Comparison of ENCODE assay signal across 16 mouse cellular contexts in the genomic region with DNA sequence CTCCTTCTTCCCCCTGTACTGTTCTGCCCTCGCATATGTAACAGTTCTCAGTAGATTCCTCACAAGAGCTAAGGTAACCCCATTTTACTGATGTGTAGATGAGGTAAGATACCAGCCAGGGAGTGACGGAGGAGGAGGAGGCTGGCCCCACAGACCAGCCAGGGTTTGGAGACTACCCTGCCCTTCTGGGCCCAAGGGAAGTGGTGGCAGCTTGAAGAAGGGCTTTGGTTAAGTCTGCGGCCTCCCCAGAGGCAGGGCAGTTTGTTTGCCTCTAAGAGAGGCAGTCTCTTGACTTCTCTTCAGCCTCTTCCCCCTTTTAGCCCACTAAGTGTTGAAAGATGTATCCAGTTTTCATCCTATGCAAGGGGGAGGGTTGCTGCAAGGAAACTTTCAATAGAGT. TPM values are rescaled to one million over a fixed set of nuclear protein-coding genes. Genes with fewer than 3 reads are reported as not detected.
A peak's percentile ranks its signal among the peaks of the same experiment; 100 is the strongest.
DNase-seq lines count a peak whose midpoint lies in the region; ATAC-seq lines count a peak whose summit lies in the region.
"Had no signal": no experiment of that assay in that cellular context is flagged by ENCODE, and none has a peak within 500 bp of the region (broad histone marks: within the 10 kb centered on the region; RNA-seq: fewer than 3 reads in every experiment).

No protein-coding gene starts in this region.

- no peak for DNase-seq in heart, embryonic 10.5 days (ENCODE audit: low spot score)
- no peak for DNase-seq in lung, postnatal 4 days
- DNase-seq in thymus, adult 18-20 months = no peak
- no peak for DNase-seq in right cerebral cortex, postnatal 14 days
- DNase-seq: cerebellum, adult 9-11 months; thymus, postnatal 14 days had no signal

- peaks cover 15 to 36% of the 10 kb centered on the region in 2 experiments for H3K4me1 ChIP-seq in heart, embryonic 14.5 days (ENCODE audit: control insufficient read depth in 2 of 2, insufficient read depth in 2 of 2, low read length in 2 of 2)
- peaks cover 45% of the 10 kb centered on the region for H3K4me1 ChIP-seq in heart, embryonic 10.5 days
- H3K4me1 ChIP-seq in lung, embryonic 16.5 days (replicated peaks; ENCODE audit: control insufficient read depth, insufficient read depth, low read length) = peaks cover 32% of the 10 kb centered on the region
- peaks cover 27% of the 10 kb centered on the region for H3K4me1 ChIP-seq in intestine, embryonic 15.5 days (replicated peaks)

- H3K36me3 ChIP-seq in heart, embryonic 14.5 days (ENCODE audit: control insufficient read depth, insufficient read depth, low read length) = no peaks in the 10 kb centered on the region
- H3K36me3 ChIP-seq in heart, embryonic 10.5 days = no peaks in the 10 kb centered on the region
- no peaks in the 10 kb centered on the region for H3K36me3 ChIP-seq in lung, embryonic 16.5 days (ENCODE audit: control insufficient read depth, insufficient read depth, low read length)
- H3K36me3 ChIP-seq in intestine, embryonic 15.5 days = no peaks in the 10 kb centered on the region
- H3K36me3 ChIP-seq: embryonic facial prominence, embryonic 13.5 days; forebrain, embryonic 12.5 days; hindbrain, embryonic 13.5 days had no signal

- H3K9ac ChIP-seq in heart, embryonic 14.5 days (ENCODE audit: low read length) = no peak overlapping the region; the same call in 1 of the 2 replicates
- H3K9ac ChIP-seq in lung, embryonic 16.5 days (ENCODE audit: low read length) = peak overlapping the region; percentile 27; the same call in 1 of the 2 replicates
- H3K9ac ChIP-seq in intestine, embryonic 15.5 days = no peak overlapping the region
- H3K9ac ChIP-seq: forebrain, embryonic 12.5 days had no signal

- ATAC-seq in heart, embryonic 14.5 days (ENCODE audit: insufficient number of reproducible peaks, insufficient read depth, low FRiP score, low read depth) = no peak
- no peak for ATAC-seq in lung, embryonic 16.5 days (ENCODE audit: low read depth)
- no peak for ATAC-seq in intestine, embryonic 15.5 days
- ATAC-seq: midbrain, embryonic 16.5 days had no signal

- H3K4me2 ChIP-seq in heart, embryonic 14.5 days (ENCODE audit: low read length) = no peak overlapping the region
- no peak overlapping the region; the same call in 1 of the 2 replicates for H3K4me2 ChIP-seq in lung, embryonic 16.5 days (ENCODE audit: low read depth, low read length)
- H3K4me2 ChIP-seq in intestine, embryonic 15.5 days (replicated peaks) = no peak overlapping the region
- H3K4me2 ChIP-seq: embryonic facial prominence, embryonic 13.5 days; forebrain, embryonic 12.5 days; hindbrain, embryonic 13.5 days had no signal

- 55% methylated on average over 3 of the region's 3 CpGs for WGBS in heart, embryonic 14.5 days
- 60% methylated on average over 3 of the region's 3 CpGs for WGBS in heart, embryonic 10.5 days
- WGBS in lung, embryonic 16.5 days = 43% methylated on average over 3 of the region's 3 CpGs
- WGBS in intestine, embryonic 15.5 days = 71% methylated on average over 3 of the region's 3 CpGs

- H3K9me3 ChIP-seq in heart, embryonic 14.5 days (ENCODE audit: control insufficient read depth, low read length) = no peaks in the 10 kb centered on the region
- H3K9me3 ChIP-seq in heart, embryonic 10.5 days = no peaks in the 10 kb centered on the region
- H3K9me3 ChIP-seq in lung, embryonic 16.5 days (ENCODE audit: control insufficient read depth, low read length) = no peaks in the 10 kb centered on the region
- H3K9me3 ChIP-seq in intestine, embryonic 15.5 days = no peaks in the 10 kb centered on the region
- H3K9me3 ChIP-seq: embryonic facial prominence, embryonic 13.5 days; forebrain, embryonic 12.5 days; hindbrain, embryonic 13.5 days had no signal

- H3K27me3 ChIP-seq in heart, embryonic 14.5 days (ENCODE audit: control insufficient read depth, insufficient read depth, low read length) = no peaks in the 10 kb centered on the region
- H3K27me3 ChIP-seq in heart, embryonic 10.5 days (ENCODE audit: insufficient read depth, poor library complexity, severe bottlenecking) = peaks cover 16% of the 10 kb centered on the region
- no peaks in the 10 kb centered on the region for H3K27me3 ChIP-seq in lung, embryonic 16.5 days (ENCODE audit: control insufficient read depth, insufficient read depth, low read depth, low read length)
- H3K27me3 ChIP-seq in intestine, embryonic 15.5 days (replicated peaks) = no peaks in the 10 kb centered on the region
- H3K27me3 ChIP-seq: embryonic facial prominence, embryonic 13.5 days had no signal

- H3K27ac ChIP-seq in heart, embryonic 14.5 days (replicated peaks in 1 of 2; ENCODE audit: control insufficient read depth in 1 of 2, insufficient read depth in 1 of 2, low read depth in 2 of 2, low read length in 2 of 2) = peak overlapping the region; percentile 14 to 64; a peak in 2 of 4 replicates
- no peak overlapping the region; the same call in 1 of the 2 replicates for H3K27ac ChIP-seq in heart, embryonic 10.5 days
- H3K27ac ChIP-seq in lung, embryonic 16.5 days (ENCODE audit: low read length) = peak overlapping the region; percentile 79
- H3K27ac ChIP-seq in intestine, embryonic 15.5 days = 0 out of 2 replicates have a peak overlapping the region, but pooled peaks have one; percentile 4
- H3K27ac ChIP-seq: embryonic facial prominence, embryonic 13.5 days; forebrain, embryonic 12.5 days; macrophage had no signal

- no peak overlapping the region for H3K4me3 ChIP-seq in heart, embryonic 14.5 days (ENCODE audit: control insufficient read depth in 1 of 2, insufficient read depth in 1 of 2, low read depth in 1 of 2, low read length in 2 of 2)
- no peak overlapping the region for H3K4me3 ChIP-seq in heart, embryonic 10.5 days
- no peak overlapping the region for H3K4me3 ChIP-seq in lung, embryonic 16.5 days (ENCODE audit: low read length)
- H3K4me3 ChIP-seq in intestine, embryonic 15.5 days (replicated peaks) = no peak overlapping the region
- H3K4me3 ChIP-seq: embryonic facial prominence, embryonic 13.5 days; forebrain, embryonic 12.5 days; hindbrain, embryonic 13.5 days had no signal

RNA-seq across cellular contexts. Expression of a gene that starts 2.4 kb away (rescaled TPM):
- 24.0 and 24.7 TPM in 2 replicates for polyA plus RNA-seq in heart, embryonic 14.5 days (2014; fragmentation: Nextera tagmentation; extraction: Ambion mirVana)
- 20.4 and 28.9 TPM in 2 replicates for polyA plus RNA-seq in heart, embryonic 10.5 days (2016; fragmentation: Nextera tagmentation; extraction: Ambion mirVana)
- 43.0 and 44.8 TPM in 2 replicates for polyA plus RNA-seq in lung, embryonic 16.5 days (2015; fragmentation: Nextera tagmentation; extraction: Ambion mirVana)
- polyA plus RNA-seq in intestine, embryonic 15.5 days (2015; fragmentation: Nextera tagmentation; extraction: Ambion mirVana) = 79.9 and 90.3 TPM in 2 replicates

RNA-seq across cellular contexts. Expression of a gene that starts 20.1 kb away (rescaled TPM):
- not detected in 2 replicates for polyA plus RNA-seq in heart, embryonic 14.5 days (2014; fragmentation: Nextera tagmentation; extraction: Ambion mirVana)
- polyA plus RNA-seq in heart, embryonic 10.5 days (2016; fragmentation: Nextera tagmentation; extraction: Ambion mirVana) = not detected in 2 replicates
- polyA plus RNA-seq in lung, embryonic 16.5 days (2015; fragmentation: Nextera tagmentation; extraction: Ambion mirVana) = not detected in 2 replicates
- polyA plus RNA-seq in intestine, embryonic 15.5 days (2015; fragmentation: Nextera tagmentation; extraction: Ambion mirVana) = not detected in 2 replicates
- polyA plus RNA-seq: embryonic facial prominence, embryonic 13.5 days; forebrain, embryonic 12.5 days; hindbrain, embryonic 13.5 days; kidney, embryonic 16.5 days; midbrain, embryonic 16.5 days; neural tube, embryonic 14.5 days had no signal

RNA-seq across cellular contexts. Expression of a gene that starts 21.7 kb away (rescaled TPM):
- polyA plus RNA-seq in heart, embryonic 14.5 days (2014; fragmentation: Nextera tagmentation; extraction: Ambion mirVana) = 13.3 and 15.2 TPM in 2 replicates
- 15.7 and 18.2 TPM in 2 replicates for polyA plus RNA-seq in heart, embryonic 10.5 days (2016; fragmentation: Nextera tagmentation; extraction: Ambion mirVana)
- 16.5 and 17.1 TPM in 2 replicates for polyA plus RNA-seq in lung, embryonic 16.5 days (2015; fragmentation: Nextera tagmentation; extraction: Ambion mirVana)
- polyA plus RNA-seq in intestine, embryonic 15.5 days (2015; fragmentation: Nextera tagmentation; extraction: Ambion mirVana) = 31.1 and 32.6 TPM in 2 replicates
- polyA plus RNA-seq: macrophage had no signal

RNA-seq across cellular contexts. Expression of a gene that starts 26.8 kb away (rescaled TPM):
- 161 and 177 TPM in 2 replicates for polyA plus RNA-seq in heart, embryonic 14.5 days (2014; fragmentation: Nextera tagmentation; extraction: Ambion mirVana)
- 164 and 186 TPM in 2 replicates for polyA plus RNA-seq in heart, embryonic 10.5 days (2016; fragmentation: Nextera tagmentation; extraction: Ambion mirVana)
- polyA plus RNA-seq in lung, embryonic 16.5 days (2015; fragmentation: Nextera tagmentation; extraction: Ambion mirVana) = 371 and 375 TPM in 2 replicates
- polyA plus RNA-seq in intestine, embryonic 15.5 days (2015; fragmentation: Nextera tagmentation; extraction: Ambion mirVana) = 113 and 124 TPM in 2 replicates
